Mouse (Mus musculus) macrophage (primary cell): ENCODE results near the gene Clcf1. TPM values are rescaled to one million over a fixed set of nuclear protein-coding genes. Genes with fewer than 3 reads are reported as not detected.
"Not testable (repeated sequence)": the region's sequence is repeated elsewhere in the genome, so short reads cannot be mapped to it uniquely, and the experiment has no call there.

Experiments used
- H3K27ac ChIP-seq: fragments of 350-480 bp; formaldehyde crosslinking; 2 replicates; pipeline ENCODE4 v1.9.0; 2021
- H3K36me3 ChIP-seq: fragments of 350-480 bp; formaldehyde crosslinking; 2 replicates; pipeline ENCODE4 v1.9.0; 2021; ENCODE audit errors: inconsistent target
- H3K4me3 ChIP-seq: fragments of 350-480 bp; formaldehyde crosslinking; 2 replicates; pipeline ENCODE4 v1.9.0; 2021; ENCODE audit errors: inconsistent target
- H3K79me2 ChIP-seq: fragments of 350-480 bp; formaldehyde crosslinking; 2 replicates; pipeline ENCODE4 v1.9.0; 2021; ENCODE audit errors: inconsistent target
- WGBS: methylation state at CpG from one replicate; pipeline ENCODE4 v1.1.7; 2026; ENCODE audit warnings: inconsistent platforms; ENCODE audit not compliant: missing documents; 5-methylcytosine and 5-hydroxymethylcytosine counted together
- polyA plus RNA-seq: library from polyadenylated mRNA; stranded (reverse); fragments of 250-400 nt; gene quantifications from 3 replicates; pipeline ENCODE4 v1.2.4, GENCODE M21; 2018; ENCODE audit warnings: inconsistent platforms

Gene Clcf1
- polyA plus RNA-seq, 1 experiment from 2014 or later: 0.10 TPM

DNA sequence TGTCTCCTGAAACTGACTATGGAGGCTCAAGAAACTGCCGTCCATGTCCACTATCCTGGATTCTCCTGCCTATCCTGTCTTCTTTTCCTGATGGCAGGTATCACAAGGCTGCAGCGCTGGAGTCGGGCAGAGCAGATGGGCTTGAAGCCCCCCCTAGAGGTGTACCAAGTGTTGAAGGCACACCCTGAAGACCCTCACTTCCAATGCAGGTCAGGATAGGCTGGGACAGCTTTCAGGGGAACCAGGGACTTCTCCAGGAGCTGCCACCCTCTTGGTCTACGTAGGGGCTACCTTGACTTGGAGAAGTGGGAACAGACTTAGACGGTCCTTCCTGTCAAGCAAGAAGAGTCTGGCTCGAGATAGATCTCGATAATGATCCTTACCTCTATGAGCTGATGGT is 18.6 kb downstream of the Clcf1 start:
- Histone ChIP-seq H3K4me3 (peak overlapping the region; percentile 40; the same call in 1 of the 2 replicates), H3K79me2 (no peaks in the 10 kb centered on the region), H3K36me3 (no peaks in the 10 kb centered on the region), H3K27ac (peak overlapping the region; percentile 97)
- WGBS: 85% methylated on average over 7 of the region's 7 CpGs

GRCm38 (mm10) chr19:4234548-4234947 is 20.5 kb downstream of the Clcf1 start:
- no peaks in the 10 kb centered on the region for H3K79me2 ChIP-seq
- 82% methylated on average over 4 of the region's 4 CpGs for WGBS

DNA sequence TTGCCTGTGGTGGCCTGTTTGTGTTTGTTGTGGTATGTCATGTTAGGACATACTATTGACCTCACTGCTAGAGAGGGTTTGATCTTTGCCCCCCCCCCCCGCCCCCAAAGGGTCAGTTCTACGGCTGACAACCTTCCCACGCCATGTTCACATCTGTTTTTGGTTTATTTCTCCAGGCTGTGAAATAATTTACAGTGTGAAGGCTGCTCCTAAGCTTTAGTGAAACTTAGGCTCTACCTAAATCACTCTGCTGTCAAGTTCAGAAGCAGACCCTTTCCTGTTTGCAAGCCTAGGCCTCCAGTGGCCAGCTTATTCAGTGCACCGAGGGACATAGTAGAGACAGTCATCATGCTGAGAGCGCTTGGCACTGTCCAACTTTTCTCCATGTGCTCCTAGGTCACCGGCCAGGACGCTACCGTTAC is 26.2 kb downstream of the Clcf1 start:
- Histone ChIP-seq H3K36me3 (no peaks in the 10 kb centered on the region), H3K27ac (no peak overlapping the region), H3K4me3 (no peak overlapping the region), H3K79me2 (no peaks in the 10 kb centered on the region)
- WGBS: 72% methylated on average over 8 of the region's 8 CpGs

More at GRCm38 (mm10) chr19:4234548-4234947, 20.5 kb downstream of the Clcf1 start:
- H3K27ac ChIP-seq: no peak overlapping the region
- H3K36me3 ChIP-seq: no peaks in the 10 kb centered on the region
- no peak overlapping the region for H3K4me3 ChIP-seq

- Histone ChIP-seq H3K36me3 (no peaks in the 10 kb centered on the region), H3K4me3 (no peak overlapping the region), H3K79me2 (no peaks in the 10 kb centered on the region), H3K27ac (no peak overlapping the region)
- 86% methylated on average over 3 of the region's 3 CpGs for WGBS
These were observed 28.4 kb downstream of the Clcf1 start for GRCm38 (mm10) chr19:4242416-4242815.

- no peaks in the 10 kb centered on the region for H3K79me2 ChIP-seq
- H3K27ac ChIP-seq: no peak overlapping the region
- no peak overlapping the region for H3K4me3 ChIP-seq
- no peaks in the 10 kb centered on the region for H3K36me3 ChIP-seq
- 95% methylated on average over 6 of the region's 6 CpGs for WGBS
These were observed 30.7 kb downstream of the Clcf1 start for GRCm38 (mm10) chr19:4244775-4245174.

GRCm38 (mm10) chr19:4247010-4247409 is 33.0 kb downstream of the Clcf1 start:
- Histone ChIP-seq H3K4me3 (no peak overlapping the region), H3K36me3 (no peaks in the 10 kb centered on the region), H3K27ac (no peak overlapping the region), H3K79me2 (no peaks in the 10 kb centered on the region)
- 71% methylated on average over 1 of the region's 1 CpGs for WGBS

DNA sequence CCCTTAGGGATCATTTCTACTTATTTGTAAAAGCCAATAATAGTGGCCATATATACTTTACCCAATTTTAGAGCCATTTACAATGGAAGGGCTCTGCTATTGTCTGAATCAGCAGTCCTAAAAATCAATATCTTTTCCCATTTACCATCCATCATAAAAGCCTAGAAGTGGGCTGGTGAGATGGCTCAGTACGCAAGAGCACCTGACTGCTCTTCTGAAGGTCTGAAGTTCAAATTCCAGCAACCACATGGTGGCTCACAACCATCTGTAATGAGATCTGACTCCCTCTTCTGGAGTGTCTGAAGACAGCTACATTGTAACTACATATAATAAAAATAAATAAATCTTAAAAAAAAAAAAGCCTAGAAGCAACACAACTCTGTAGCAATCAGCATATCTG is 34.6 kb downstream of the Clcf1 start:
- not testable (repeated sequence) for H3K4me3 ChIP-seq, H3K36me3 ChIP-seq, H3K27ac ChIP-seq, H3K79me2 ChIP-seq
- 83% methylated on average over 1 of the region's 1 CpGs for WGBS

DNA sequence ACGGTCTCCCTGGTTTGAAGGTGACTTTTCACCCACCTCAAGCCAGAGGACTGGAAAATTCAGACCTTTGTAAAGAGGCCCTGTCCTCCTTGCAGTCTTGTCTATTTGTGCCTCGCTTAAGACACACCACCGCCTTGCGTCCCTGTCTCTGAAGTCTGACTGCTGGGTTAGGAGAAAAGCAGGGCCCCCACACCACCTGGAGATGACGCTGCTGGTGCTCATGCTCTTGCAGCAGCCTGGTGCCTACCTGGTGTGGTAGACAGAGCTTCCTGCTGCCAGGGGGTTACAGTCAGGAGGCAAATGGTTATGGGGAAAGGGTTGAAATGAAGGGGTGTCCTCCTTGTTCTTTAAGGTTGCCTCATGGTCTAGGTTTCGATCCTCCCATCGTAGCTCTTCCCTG is 40.2 kb downstream of the Clcf1 start:
- H3K36me3 ChIP-seq: no peaks in the 10 kb centered on the region
- H3K4me3 ChIP-seq: no peak overlapping the region
- H3K27ac ChIP-seq: no peak overlapping the region
- no peaks in the 10 kb centered on the region for H3K79me2 ChIP-seq
- 90% methylated on average over 7 of the region's 7 CpGs for WGBS

DNA sequence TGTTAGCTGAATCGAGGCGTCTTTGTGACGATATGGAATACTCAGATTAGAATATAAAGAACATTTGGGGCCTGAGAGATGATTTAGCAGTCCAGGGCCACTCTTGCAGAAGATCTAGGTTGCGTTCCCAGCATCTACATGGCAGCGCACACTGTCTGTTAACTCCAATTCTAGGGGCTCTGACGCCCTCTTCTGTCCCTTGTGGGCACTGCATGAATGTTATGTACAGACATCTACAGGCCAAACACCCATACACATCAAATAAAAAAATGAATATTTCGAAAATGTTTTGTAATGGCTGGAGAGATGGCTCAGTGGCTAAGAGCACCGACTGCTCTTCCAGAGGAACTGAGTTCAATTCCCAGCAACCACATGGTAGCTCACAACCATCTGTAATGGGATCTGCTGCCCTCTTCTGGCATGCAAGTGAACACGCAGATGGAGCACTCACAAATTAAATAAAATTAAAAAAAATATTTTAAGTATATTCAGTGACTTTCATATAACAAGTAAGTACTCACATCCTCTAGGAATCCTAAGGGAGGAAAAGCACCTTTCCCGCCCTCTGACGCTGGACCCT is 41.6 kb downstream of the Clcf1 start:
- WGBS: 91% methylated on average over 10 of the region's 11 CpGs

DNA sequence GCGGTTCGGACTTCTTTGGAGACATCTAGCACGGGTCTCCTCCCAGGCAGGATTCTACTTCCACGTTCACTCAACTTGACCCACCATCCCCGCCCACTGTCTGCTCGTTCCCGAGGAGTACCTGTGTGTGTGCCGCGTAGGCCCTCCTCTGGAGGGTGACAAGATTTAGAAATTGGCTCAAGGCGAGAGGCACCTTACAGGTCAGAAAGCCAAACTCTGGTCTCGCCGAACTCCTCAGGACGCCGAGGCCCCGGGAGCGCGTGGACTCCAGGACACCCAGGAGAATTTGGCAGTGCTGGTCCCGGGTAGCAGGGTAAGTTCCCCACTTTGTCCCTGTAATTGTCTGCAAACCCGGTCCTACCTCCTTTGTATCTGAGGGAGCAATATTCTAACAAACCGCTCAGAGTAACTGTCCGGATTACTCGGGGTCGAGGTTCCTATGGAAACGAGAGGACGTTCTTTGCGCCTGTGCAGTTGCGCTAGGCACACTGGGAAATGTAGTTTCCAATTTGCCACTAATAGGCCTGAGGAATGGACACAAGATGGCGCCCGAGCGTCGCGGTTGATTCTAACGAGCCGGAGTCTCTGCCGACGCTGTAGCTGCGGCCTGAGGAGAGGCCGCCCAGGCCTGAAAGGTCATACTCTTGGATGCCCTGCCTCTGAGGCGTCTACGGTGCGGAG is 43.3 kb downstream of the Clcf1 start:
- Histone ChIP-seq H3K4me3 (peak overlapping the region; percentile 85), H3K36me3 (no peaks in the 10 kb centered on the region), H3K27ac (peak overlapping the region; percentile 24; the same call in 1 of the 2 replicates), H3K79me2 (no peaks in the 10 kb centered on the region)
- WGBS: under 1% methylated on average over 41 of the region's 41 CpGs

More for the DNA sequence above, 41.6 kb downstream of the Clcf1 start:
- H3K4me3 ChIP-seq: no peak overlapping the region
- no peaks in the 10 kb centered on the region for H3K36me3 ChIP-seq
- H3K79me2 ChIP-seq: no peaks in the 10 kb centered on the region
- H3K27ac ChIP-seq: no peak overlapping the region

GRCm38 (mm10) chr19:4257897-4258252 is 43.8 kb downstream of the Clcf1 start:
- Histone ChIP-seq H3K27ac (no peak overlapping the region), H3K4me3 (peak overlapping the region; percentile 85; the same call in 1 of the 2 replicates)

GRCm38 (mm10) chr19:4261038-4261698 is 47.1 kb downstream of the Clcf1 start:
- peak overlapping the region; percentile 38 for H3K27ac ChIP-seq
- WGBS: 70% methylated on average over 8 of the region's 8 CpGs
- no peaks in the 10 kb centered on the region for H3K79me2 ChIP-seq
- H3K36me3 ChIP-seq: peaks cover 19% of the 10 kb centered on the region; the same call in 1 of the 2 replicates
- no peak overlapping the region for H3K4me3 ChIP-seq

More at GRCm38 (mm10) chr19:4257897-4258252, 43.8 kb downstream of the Clcf1 start:
- no peaks in the 10 kb centered on the region for H3K79me2 ChIP-seq
- H3K36me3 ChIP-seq: no peaks in the 10 kb centered on the region
- WGBS: 51% methylated on average over 12 of the region's 12 CpGs

DNA sequence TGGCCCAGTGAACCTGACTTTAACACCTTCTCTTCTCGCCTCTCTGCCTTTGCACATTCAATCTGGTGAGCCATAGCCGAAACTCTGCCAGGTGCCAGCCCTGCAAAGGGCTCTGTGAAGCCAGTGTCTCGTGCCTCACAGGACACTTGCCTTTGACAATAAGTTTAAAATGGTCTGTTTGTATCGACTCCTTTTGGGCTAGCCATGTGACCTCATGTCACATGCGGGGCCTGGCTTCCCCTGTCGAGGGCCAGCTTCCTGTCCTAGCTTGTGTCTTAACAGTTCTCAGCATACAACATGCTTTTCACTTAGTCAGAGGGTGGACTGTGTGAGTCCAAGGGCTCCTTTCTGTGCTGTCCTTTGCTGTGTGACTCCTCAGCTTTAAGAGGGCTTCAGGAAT is 48.7 kb downstream of the Clcf1 start:
- Histone ChIP-seq H3K79me2 (peaks cover 9% of the 10 kb centered on the region), H3K27ac (peak overlapping the region; percentile 88), H3K36me3 (peaks cover 22% of the 10 kb centered on the region; the same call in 1 of the 2 replicates), H3K4me3 (no peak overlapping the region)
- 29% methylated on average over 6 of the region's 6 CpGs for WGBS

- H3K27ac ChIP-seq: peak overlapping the region; percentile 88
These were observed 49.7 kb downstream of the Clcf1 start for GRCm38 (mm10) chr19:4263702-4264101.

More at GRCm38 (mm10) chr19:4263702-4264101, 49.7 kb downstream of the Clcf1 start:
- H3K36me3 ChIP-seq: peaks cover 22% of the 10 kb centered on the region; the same call in 1 of the 2 replicates
- H3K79me2 ChIP-seq: peaks cover 19% of the 10 kb centered on the region
- no peak overlapping the region for H3K4me3 ChIP-seq
- WGBS: 57% methylated on average over 14 of the region's 14 CpGs
